Mouse (Mus musculus) neutrophil, adult 5-6 weeks (primary cell): ENCODE results near the gene Sncb. TPM values are rescaled to one million over a fixed set of nuclear protein-coding genes. Genes with fewer than 3 reads are reported as not detected.

Experiments used
- ATAC-seq: fragments of 151-379, 151-347 bp; 2 replicates; pipeline ENCODE4 v1.8.0; 2017; ENCODE audit warnings: mild to moderate bottlenecking, moderate TSS enrichment; ENCODE audit not compliant: insufficient number of reproducible peaks, poor library complexity, low FRiP score, severe bottlenecking; ENCODE audit errors: extremely low read depth
- total RNA-seq: library from RNA; stranded (forward); fragments of 200-1000 nt; gene quantifications from 2 replicates; pipeline ENCODE4 v1.2.3, GENCODE M21; 2017

Gene Sncb
- total RNA-seq, 1 experiment from 2014 or later = not detected

DNA sequence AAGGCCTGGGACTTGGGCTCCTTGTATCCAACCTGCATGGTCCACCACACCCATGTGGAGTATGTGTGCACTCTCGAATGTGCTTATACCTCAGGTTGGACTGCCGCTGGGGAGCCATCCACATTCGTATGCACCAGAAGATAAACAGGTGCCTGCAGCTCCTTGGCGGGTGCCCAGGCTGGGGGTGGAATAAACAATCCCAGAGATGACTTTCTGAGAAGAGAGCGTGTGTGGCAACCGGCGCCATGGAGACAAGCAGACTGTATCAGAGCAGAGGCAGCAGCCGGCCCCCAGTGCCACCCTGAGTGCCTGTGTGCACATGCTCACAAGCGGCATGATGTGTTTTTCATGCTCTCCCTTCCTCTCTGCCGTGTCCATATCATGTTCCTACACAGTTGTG is 13.7 kb downstream of the Sncb start:
- no peak for ATAC-seq

DNA sequence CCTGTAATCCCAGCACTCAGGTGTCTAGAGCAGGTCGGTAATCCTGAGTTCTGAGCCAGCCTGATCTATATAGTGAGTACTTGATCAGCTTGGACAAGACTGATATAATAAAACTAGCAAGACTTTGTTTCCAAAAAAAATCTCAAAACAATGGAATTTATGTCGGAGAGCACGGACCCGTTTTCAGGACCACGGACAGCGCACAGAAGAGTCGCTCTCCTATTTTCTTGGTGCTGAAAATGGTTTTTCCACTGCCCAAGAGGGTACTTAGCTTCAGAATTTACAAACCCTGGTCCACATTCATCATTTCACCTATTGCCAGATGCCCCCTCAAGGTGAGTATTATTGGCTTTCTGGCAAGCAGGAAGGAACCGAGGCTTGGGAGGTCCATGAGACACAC is 15.7 kb downstream of the Sncb start:
- no peak for ATAC-seq

- no peak for ATAC-seq
Measured at GRCm38 (mm10) chr13:54749864-54750411, 16.5 kb downstream of the Sncb start, which contains the start of gene Gprin1. TSS of gene Gprin1 (minus strand) at chr13:54749874.

GRCm38 (mm10) chr13:54749061-54749863 is 17.1 kb downstream of the Sncb start:
- no peak for ATAC-seq

DNA sequence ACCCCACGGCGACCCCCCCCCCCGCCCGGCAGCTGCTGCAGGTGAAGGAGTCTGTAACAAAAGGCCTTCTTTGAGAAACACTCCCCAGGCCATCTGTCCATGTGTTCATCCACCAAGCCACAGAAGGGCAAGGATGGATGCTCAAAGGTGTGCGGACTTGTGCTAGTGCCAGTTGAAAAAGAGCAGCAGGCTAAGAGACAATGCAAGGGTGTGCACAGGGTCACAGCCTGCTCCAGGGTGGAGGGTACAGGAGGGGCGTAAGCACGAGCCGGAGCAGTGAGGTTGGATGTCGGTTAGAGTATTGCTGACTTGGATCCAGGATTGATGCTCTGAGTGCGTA is 17.7 kb downstream of the Sncb start:
- no peak for ATAC-seq

DNA sequence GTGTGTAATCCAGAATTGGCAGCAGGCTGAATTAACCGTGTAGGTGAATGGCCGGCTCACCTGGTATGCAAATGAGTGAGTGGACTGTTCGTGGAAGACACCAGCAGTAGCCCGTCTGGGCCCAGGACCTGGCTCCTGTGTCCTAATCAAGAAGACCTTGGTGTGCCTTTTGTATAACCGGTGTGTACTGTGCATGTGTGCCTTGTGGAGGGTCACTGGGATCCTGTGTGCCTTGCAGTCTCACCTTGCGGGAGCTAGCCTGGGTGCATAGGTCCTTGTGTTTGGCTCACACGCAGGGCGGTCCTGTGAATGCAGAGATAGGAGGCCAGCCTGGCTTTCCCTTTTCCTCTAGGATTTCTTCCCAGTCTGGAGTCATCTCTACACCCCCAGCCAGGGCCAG is 18.2 kb downstream of the Sncb start:
- no peak for ATAC-seq

GRCm38 (mm10) chr13:54746896-54747295 is 19.5 kb downstream of the Sncb start:
- ATAC-seq = no peak

DNA sequence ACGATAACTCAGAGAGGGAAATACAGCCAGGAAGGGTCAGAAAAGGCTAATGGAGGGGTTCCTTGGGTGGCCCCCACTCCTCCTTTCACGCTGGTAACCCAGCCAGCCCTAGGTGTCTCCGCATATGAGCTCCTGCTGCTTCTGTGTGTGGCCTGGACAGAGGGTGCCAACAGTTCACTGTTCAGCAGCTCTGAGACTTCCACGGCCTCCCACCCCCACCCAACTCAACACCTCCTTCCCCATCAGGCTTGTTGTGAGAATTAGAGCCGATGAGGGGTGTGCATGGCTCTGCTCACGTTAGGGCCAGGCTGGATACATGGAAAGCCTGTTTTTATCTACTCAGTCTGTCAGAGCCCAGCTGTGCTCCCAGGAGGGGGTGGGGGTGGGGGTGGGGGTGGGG is 20.3 kb downstream of the Sncb start:
- ATAC-seq = no peak

- ATAC-seq = no peak
Measured at GRCm38 (mm10) chr13:54738213-54738601, 28.2 kb downstream of the Sncb start.

- no peak for ATAC-seq
Measured at GRCm38 (mm10) chr13:54737488-54738212, 28.7 kb downstream of the Sncb start.

DNA sequence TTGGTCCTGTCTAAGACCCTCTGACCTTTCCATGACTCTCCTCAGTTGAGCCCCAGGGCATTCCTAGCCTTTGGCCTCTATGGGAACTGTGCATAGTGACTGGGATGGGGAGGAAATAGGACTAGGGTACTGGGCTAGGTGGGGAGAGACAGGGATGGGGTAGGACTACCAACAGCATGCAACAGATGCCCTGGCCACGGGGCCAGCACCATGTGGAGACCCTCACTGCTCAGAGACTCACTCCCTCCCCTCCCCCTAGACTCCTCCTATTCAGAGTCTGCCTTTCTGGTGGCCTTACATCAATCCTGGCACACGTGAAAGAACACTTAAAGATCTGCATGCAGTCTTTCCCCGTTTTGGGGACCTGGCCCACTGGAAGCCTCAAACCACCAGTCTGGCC is 29.5 kb downstream of the Sncb start:
- ATAC-seq = no peak

DNA sequence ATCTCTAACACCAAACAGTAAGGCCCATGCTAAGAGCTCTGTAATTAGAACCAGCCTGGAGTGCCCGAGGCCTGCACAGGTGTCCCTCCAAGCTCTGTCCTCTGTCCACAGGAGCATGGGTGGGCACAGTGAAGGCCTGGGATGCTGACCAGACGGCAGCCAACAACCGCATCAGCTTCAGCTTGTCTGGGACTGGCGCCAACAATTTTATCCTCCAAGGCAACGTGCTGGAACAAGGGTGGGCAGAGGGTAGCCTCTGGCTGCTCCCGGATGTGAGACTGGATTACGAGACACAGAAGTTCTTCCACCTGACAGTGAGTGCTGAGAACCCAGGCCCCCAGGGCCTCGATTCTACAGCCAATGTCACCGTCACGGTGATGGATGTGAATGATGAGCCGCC is 40.3 kb downstream of the Sncb start:
- ATAC-seq = no peak

DNA sequence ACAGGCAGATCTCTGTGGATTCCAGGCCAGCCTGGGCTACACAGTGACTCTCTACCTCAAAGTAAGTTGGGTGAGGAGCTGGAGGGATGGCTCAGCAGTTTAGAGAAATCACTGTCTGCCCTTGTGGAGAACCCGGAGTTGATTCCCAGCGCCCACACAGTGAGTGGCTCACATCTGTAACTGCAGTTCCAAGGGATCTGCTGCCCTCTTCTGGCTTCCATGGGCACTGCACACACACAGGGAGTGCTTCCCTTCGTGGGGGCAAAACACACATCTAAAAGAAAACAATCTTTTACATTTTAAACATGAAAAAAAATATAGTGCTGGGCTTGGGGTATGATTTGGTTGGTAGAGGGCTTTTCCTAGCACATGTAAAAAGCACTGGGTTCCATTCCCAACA is 43.3 kb downstream of the Sncb start:
- ATAC-seq = no peak

- peak; percentile 53; the same call in 1 of the 2 replicates for ATAC-seq
Measured at GRCm38 (mm10) chr13:54716916-54717315, 49.5 kb downstream of the Sncb start.

DNA sequence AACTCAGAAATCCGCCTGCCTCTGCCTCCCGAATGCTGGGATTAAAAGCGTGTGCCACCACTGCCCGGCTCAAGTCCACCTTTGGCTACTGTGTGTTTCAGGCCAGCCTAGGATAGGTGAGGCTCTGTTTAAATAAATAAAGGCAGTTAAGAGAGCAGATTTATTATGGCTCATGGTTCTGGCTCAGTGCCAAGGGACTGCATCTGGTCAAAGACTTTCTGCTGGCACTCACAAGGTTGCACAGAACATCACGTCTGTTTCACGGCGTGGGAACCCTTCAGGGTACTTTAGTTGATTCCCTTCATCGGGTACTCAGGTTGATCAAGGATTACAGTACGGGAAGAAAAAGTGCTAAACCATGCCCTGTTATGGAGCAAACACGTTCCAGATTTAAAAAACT is 51.4 kb downstream of the Sncb start:
- no peak for ATAC-seq

DNA sequence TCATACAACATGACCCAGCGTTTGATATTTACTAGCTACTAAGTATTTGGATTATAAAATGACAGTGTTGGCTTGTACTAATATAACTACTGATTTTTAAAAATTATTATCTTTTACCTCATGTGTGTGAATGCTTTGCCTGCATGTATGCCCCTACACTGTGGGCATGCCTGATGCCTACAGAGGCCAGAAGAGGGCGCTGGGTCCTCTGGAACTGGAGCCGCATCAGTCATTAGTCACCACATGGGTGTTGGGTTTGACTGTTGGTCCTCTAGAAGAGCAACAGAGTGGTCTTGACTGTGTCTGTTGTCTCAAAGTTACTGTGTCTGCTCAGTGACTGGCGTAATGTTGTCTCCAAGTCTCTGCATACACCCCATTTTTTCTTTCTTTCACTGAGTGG is 52.0 kb downstream of the Sncb start:
- no peak for ATAC-seq

- no peak for ATAC-seq
Measured at GRCm38 (mm10) chr13:54710866-54711265, 55.5 kb downstream of the Sncb start.
